Mouse (Mus musculus): Measurements from ENCODE around the gene Olfr1396. TPM values are rescaled to one million over a fixed set of nuclear protein-coding genes. Genes with fewer than 3 reads are reported as not detected.

Olfr1396 gene
- polyA plus RNA-seq, 1 experiment from 2014 or later, result not detected

DNA sequence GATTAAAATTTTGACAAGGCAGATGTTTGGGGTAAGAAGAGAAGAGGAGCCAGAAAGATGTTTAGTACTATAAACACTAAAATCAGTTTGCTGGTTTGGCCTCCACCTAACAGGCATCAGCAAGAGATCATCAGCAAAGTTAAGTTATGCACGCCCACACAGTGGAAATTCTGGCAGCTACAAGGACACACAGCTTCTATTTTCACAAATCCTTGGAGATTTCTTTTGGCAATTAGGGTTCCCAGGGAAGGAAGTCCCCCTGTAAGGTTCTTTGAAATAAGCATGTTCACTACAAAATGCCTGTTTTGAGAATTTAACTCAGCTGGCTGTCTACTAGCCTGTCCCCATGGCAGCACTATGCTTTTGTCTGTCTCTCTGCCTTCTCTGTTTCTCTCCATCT is 3.7 kb downstream of the Olfr1396 start:
- Histone ChIP-seq H3K9ac (ENCODE audit: low read depth, low read length) (no peak overlapping the region), H3K27me3 (ENCODE audit: control insufficient read depth, insufficient read depth, low read length) (no peaks in the 10 kb centered on the region), H3K9me3 (ENCODE audit: control insufficient read depth, low read length) (no peaks in the 10 kb centered on the region), H3K4me2 (replicated peaks; ENCODE audit: low read depth, low read length) (no peak overlapping the region), H3K4me3 (ENCODE audit: low read depth, low read length) (no peak overlapping the region), H3K36me3 (ENCODE audit: control insufficient read depth, insufficient read depth, low read length) (no peaks in the 10 kb centered on the region), H3K27ac (ENCODE audit: low read depth, low read length) (no peak overlapping the region), H3K4me1 (replicated peaks; ENCODE audit: control insufficient read depth, insufficient read depth, low read length) (no peaks in the 10 kb centered on the region)
- ATAC-seq (ENCODE audit: low FRiP score), result no peak
- DNase-seq (ENCODE audit: low spot score), result no peak
- 62% methylated on average over 1 of the region's 1 CpGs for WGBS

DNA sequence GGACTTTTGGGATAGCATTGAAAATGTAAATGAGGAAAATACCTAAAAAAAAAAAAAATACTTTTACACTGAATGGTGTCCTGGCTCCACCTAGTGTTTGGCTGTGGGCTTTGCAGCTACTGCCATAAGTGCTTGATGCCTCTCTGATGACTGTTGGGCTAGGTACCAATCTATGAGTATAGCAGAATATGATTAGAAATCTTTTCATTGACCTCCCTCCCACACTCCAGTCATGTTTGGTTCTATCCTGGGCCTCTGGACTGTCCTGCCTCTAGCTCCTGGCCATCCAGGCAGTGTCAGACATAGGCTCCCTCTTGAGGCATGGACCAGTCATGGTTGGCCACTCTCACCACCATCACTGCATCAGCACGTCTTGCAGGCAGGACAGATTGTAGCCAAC is 5.8 kb downstream of the Olfr1396 start:
- H3K4me2 ChIP-seq (replicated peaks; ENCODE audit: low read depth, low read length), result no peak overlapping the region
- no peak overlapping the region for H3K9ac ChIP-seq (ENCODE audit: low read depth, low read length)
- H3K4me3 ChIP-seq (ENCODE audit: low read depth, low read length), result no peak overlapping the region
- H3K27me3 ChIP-seq (ENCODE audit: control insufficient read depth, insufficient read depth, low read length), result no peaks in the 10 kb centered on the region
- H3K4me1 ChIP-seq (replicated peaks; ENCODE audit: control insufficient read depth, insufficient read depth, low read length), result no peaks in the 10 kb centered on the region
- H3K27ac ChIP-seq (ENCODE audit: low read depth, low read length), result no peak overlapping the region
- DNase-seq (ENCODE audit: low spot score) (peak; percentile 37), ATAC-seq (ENCODE audit: low FRiP score) (no peak)
- H3K36me3 ChIP-seq (ENCODE audit: control insufficient read depth, insufficient read depth, low read length), result no peaks in the 10 kb centered on the region
- 43% methylated on average over 1 of the region's 1 CpGs for WGBS
- no peaks in the 10 kb centered on the region for H3K9me3 ChIP-seq (ENCODE audit: control insufficient read depth, low read length)

- Histone ChIP-seq H3K9me3 (ENCODE audit: control insufficient read depth, low read length) (no peaks in the 10 kb centered on the region), H3K36me3 (ENCODE audit: control insufficient read depth, insufficient read depth, low read length) (no peaks in the 10 kb centered on the region), H3K27me3 (ENCODE audit: control insufficient read depth, insufficient read depth, low read length) (no peaks in the 10 kb centered on the region), H3K4me1 (replicated peaks; ENCODE audit: control insufficient read depth, insufficient read depth, low read length) (no peaks in the 10 kb centered on the region), H3K27ac (ENCODE audit: low read depth, low read length) (no peak overlapping the region), H3K9ac (ENCODE audit: low read depth, low read length) (no peak overlapping the region), H3K4me3 (ENCODE audit: low read depth, low read length) (no peak overlapping the region), H3K4me2 (replicated peaks; ENCODE audit: low read depth, low read length) (no peak overlapping the region)
- no peak for ATAC-seq (ENCODE audit: low FRiP score)
- WGBS, result 78% methylated on average over 10 of the region's 10 CpGs
- DNase-seq (ENCODE audit: low spot score), result no peak
Measured at GRCm38 (mm10) chr11:49107650-49108537, 6.8 kb downstream of the Olfr1396 start.

- Histone ChIP-seq H3K36me3 (ENCODE audit: control insufficient read depth, insufficient read depth, low read length) (no peaks in the 10 kb centered on the region), H3K9ac (ENCODE audit: low read depth, low read length) (no peak overlapping the region), H3K9me3 (ENCODE audit: control insufficient read depth, low read length) (no peaks in the 10 kb centered on the region), H3K27me3 (ENCODE audit: control insufficient read depth, insufficient read depth, low read length) (no peaks in the 10 kb centered on the region), H3K4me2 (replicated peaks; ENCODE audit: low read depth, low read length) (no peak overlapping the region), H3K27ac (ENCODE audit: low read depth, low read length) (no peak overlapping the region), H3K4me3 (ENCODE audit: low read depth, low read length) (no peak overlapping the region), H3K4me1 (replicated peaks; ENCODE audit: control insufficient read depth, insufficient read depth, low read length) (no peaks in the 10 kb centered on the region)
- ATAC-seq (ENCODE audit: low FRiP score), result no peak
- no peak for DNase-seq (ENCODE audit: low spot score)
- WGBS, result 78% methylated on average over 1 of the region's 1 CpGs
Measured at GRCm38 (mm10) chr11:49105752-49106151, 8.9 kb downstream of the Olfr1396 start.

GRCm38 (mm10) chr11:49103047-49103693 is 11.5 kb downstream of the Olfr1396 start:
- ATAC-seq (ENCODE audit: low FRiP score) (peak; percentile 72), DNase-seq (ENCODE audit: low spot score) (peak; percentile 89)
- H3K9ac ChIP-seq (ENCODE audit: low read depth, low read length), result no peak overlapping the region
- H3K27ac ChIP-seq (ENCODE audit: low read depth, low read length), result no peak overlapping the region
- no peaks in the 10 kb centered on the region for H3K27me3 ChIP-seq (ENCODE audit: control insufficient read depth, insufficient read depth, low read length)
- H3K36me3 ChIP-seq (ENCODE audit: control insufficient read depth, insufficient read depth, low read length), result no peaks in the 10 kb centered on the region
- H3K4me1 ChIP-seq (replicated peaks; ENCODE audit: control insufficient read depth, insufficient read depth, low read length), result no peaks in the 10 kb centered on the region
- no peaks in the 10 kb centered on the region for H3K9me3 ChIP-seq (ENCODE audit: control insufficient read depth, low read length)
- H3K4me3 ChIP-seq (ENCODE audit: low read depth, low read length), result no peak overlapping the region
- H3K4me2 ChIP-seq (replicated peaks; ENCODE audit: low read depth, low read length), result no peak overlapping the region
- 22% methylated on average over 8 of the region's 8 CpGs for WGBS

- H3K36me3 ChIP-seq (ENCODE audit: control insufficient read depth, insufficient read depth, low read length), result no peaks in the 10 kb centered on the region
- 49% methylated on average over 5 of the region's 5 CpGs for WGBS
- H3K4me1 ChIP-seq (replicated peaks; ENCODE audit: control insufficient read depth, insufficient read depth, low read length), result no peaks in the 10 kb centered on the region
Measured at GRCm38 (mm10) chr11:49101500-49101899, 13.2 kb downstream of the Olfr1396 start.

DNA sequence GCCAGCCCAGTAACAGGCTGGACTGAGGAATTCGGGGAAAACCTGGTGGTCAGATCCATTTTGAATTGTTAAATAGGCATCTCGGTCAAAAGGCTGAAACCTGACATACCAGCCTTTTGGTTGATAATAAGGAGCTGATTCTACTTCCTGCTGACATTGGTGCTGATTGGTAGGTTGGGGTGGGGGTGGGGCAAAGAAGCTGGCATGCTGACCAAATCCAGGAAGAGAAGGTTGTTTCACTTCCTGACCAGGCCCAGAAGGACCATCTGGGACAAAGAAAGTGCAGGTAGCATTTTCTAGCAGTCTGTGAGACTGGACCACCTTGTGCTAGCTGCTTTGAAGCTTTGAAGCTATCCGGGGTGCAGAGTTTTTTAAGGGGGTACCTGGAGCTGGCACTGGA is 14.3 kb downstream of the Olfr1396 start:
- Histone ChIP-seq H3K27me3 (ENCODE audit: control insufficient read depth, insufficient read depth, low read length) (no peaks in the 10 kb centered on the region), H3K4me1 (replicated peaks; ENCODE audit: control insufficient read depth, insufficient read depth, low read length) (no peaks in the 10 kb centered on the region), H3K36me3 (ENCODE audit: control insufficient read depth, insufficient read depth, low read length) (no peaks in the 10 kb centered on the region), H3K4me3 (ENCODE audit: low read depth, low read length) (no peak overlapping the region), H3K27ac (ENCODE audit: low read depth, low read length) (no peak overlapping the region), H3K9me3 (ENCODE audit: control insufficient read depth, low read length) (no peaks in the 10 kb centered on the region), H3K9ac (ENCODE audit: low read depth, low read length) (no peak overlapping the region), H3K4me2 (replicated peaks; ENCODE audit: low read depth, low read length) (no peak overlapping the region)
- no peak for ATAC-seq (ENCODE audit: low FRiP score)
- 77% methylated on average over 3 of the region's 3 CpGs for WGBS
- no peak for DNase-seq (ENCODE audit: low spot score)

More at GRCm38 (mm10) chr11:49101500-49101899, 13.2 kb downstream of the Olfr1396 start:
- DNase-seq (ENCODE audit: low spot score) (no peak), ATAC-seq (ENCODE audit: low FRiP score) (peak; percentile 8; the same call in 1 of the 2 replicates)
- no peak overlapping the region for H3K4me2 ChIP-seq (replicated peaks; ENCODE audit: low read depth, low read length)
- no peaks in the 10 kb centered on the region for H3K27me3 ChIP-seq (ENCODE audit: control insufficient read depth, insufficient read depth, low read length)
- H3K9ac ChIP-seq (ENCODE audit: low read depth, low read length), result no peak overlapping the region
- H3K9me3 ChIP-seq (ENCODE audit: control insufficient read depth, low read length), result no peaks in the 10 kb centered on the region
- H3K27ac ChIP-seq (ENCODE audit: low read depth, low read length), result no peak overlapping the region
- H3K4me3 ChIP-seq (ENCODE audit: low read depth, low read length), result no peak overlapping the region

- Histone ChIP-seq H3K27me3 (ENCODE audit: control insufficient read depth, insufficient read depth, low read length) (no peaks in the 10 kb centered on the region), H3K27ac (ENCODE audit: low read depth, low read length) (no peak overlapping the region), H3K36me3 (ENCODE audit: control insufficient read depth, insufficient read depth, low read length) (no peaks in the 10 kb centered on the region), H3K4me2 (replicated peaks; ENCODE audit: low read depth, low read length) (no peak overlapping the region), H3K4me1 (replicated peaks; ENCODE audit: control insufficient read depth, insufficient read depth, low read length) (no peaks in the 10 kb centered on the region), H3K9me3 (ENCODE audit: control insufficient read depth, low read length) (no peaks in the 10 kb centered on the region), H3K4me3 (ENCODE audit: low read depth, low read length) (no peak overlapping the region), H3K9ac (ENCODE audit: low read depth, low read length) (no peak overlapping the region)
- DNase-seq (ENCODE audit: low spot score) (no peak), ATAC-seq (ENCODE audit: low FRiP score) (no peak)
- 81% methylated on average over 4 of the region's 4 CpGs for WGBS
Measured at GRCm38 (mm10) chr11:49095367-49095766, 19.3 kb downstream of the Olfr1396 start.
